Mouse (Mus musculus) limb, embryonic 10.5 days (tissue): ENCODE data around the gene Cyfip1. TPM values are rescaled to one million over a fixed set of nuclear protein-coding genes. Genes with fewer than 3 reads are reported as not detected.

Source experiments
- DNase-seq: peaks from one replicate; pipeline ENCODE4 v3.0.0-alpha.2; 2017; ENCODE audit warnings: low spot score
- H3K27ac ChIP-seq: fragments of 300-500 bp; sonication (generic); 2 replicates; pipeline ENCODE4 v1.5.1; 2016; ENCODE audit warnings: mild to moderate bottlenecking
- H3K27me3 ChIP-seq: fragments of 300-500 bp; sonication (generic); 2 replicates; pipeline ENCODE4 v1.6.1; 2016; ENCODE audit warnings: low read depth, mild to moderate bottlenecking; ENCODE audit not compliant: poor library complexity, severe bottlenecking
- H3K36me3 ChIP-seq: fragments of 300-500 bp; sonication (generic); 2 replicates; pipeline ENCODE4 v1.6.1; 2016; ENCODE audit warnings: mild to moderate bottlenecking, moderate library complexity
- H3K4me1 ChIP-seq: fragments of 300-500 bp; sonication (generic); 2 replicates; pipeline ENCODE4 v1.6.1; 2016
- H3K4me3 ChIP-seq: fragments of 300-500 bp; sonication (generic); 2 replicates; pipeline ENCODE4 v1.5.1; 2016; ENCODE audit warnings: mild to moderate bottlenecking, moderate library complexity
- H3K9me3 ChIP-seq: fragments of 300-500 bp; sonication (generic); replicated peaks from 2 replicates; pipeline ENCODE4 v1.6.1; 2016; ENCODE audit warnings: mild to moderate bottlenecking
- WGBS: fragments of 180-500 bp; shearing (Covaris S2); methylation state at CpG from one replicate; pipeline ENCODE4 v1.1.7; 2016; 5-methylcytosine and 5-hydroxymethylcytosine counted together
- polyA plus RNA-seq: library from polyadenylated mRNA; unstranded; fragments of >200 nt; fragmentation: Nextera tagmentation; extraction: Ambion mirVana; gene quantifications from 2 replicates; pipeline ENCODE4 v1.2.1, GENCODE M21; 2016

Gene Cyfip1
- polyA plus RNA-seq = 98.2 and 117 TPM in 2 replicates

DNA sequence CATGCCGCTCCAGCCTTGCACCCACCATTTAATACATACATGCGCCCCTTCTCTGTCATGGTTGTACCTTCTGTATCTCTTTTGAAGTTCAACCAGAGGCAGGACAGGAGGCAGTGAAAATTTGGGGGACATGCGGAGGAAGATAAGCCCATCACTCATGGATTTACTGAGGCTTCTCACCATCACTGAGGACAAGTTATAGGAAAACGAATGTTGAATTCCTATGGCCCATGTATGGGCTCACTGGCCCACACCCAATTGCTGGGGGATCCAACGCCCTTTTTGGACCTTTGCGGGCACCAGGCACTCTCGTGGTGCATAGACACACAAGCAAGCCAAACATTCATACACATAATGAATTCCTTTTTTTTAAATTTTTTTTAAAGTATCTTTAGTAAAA, at the start of gene Cyfip1:
TSS of gene Cyfip1 (plus strand) at position 301 of the 400 bp plus-strand sequence.
- Histone ChIP-seq H3K4me1 (peaks cover 13% of the 10 kb centered on the region), H3K9me3 (no peaks in the 10 kb centered on the region), H3K4me3 (peak within 1 kb of the TSS; percentile 92), H3K27me3 (no peaks in the 10 kb centered on the region), H3K27ac (peak within 1 kb of the TSS; percentile 96), H3K36me3 (peaks cover 12% of the 10 kb centered on the region)
- WGBS = 56% methylated on average over 7 of the region's 7 CpGs
- DNase-seq = peak; percentile 31

DNA sequence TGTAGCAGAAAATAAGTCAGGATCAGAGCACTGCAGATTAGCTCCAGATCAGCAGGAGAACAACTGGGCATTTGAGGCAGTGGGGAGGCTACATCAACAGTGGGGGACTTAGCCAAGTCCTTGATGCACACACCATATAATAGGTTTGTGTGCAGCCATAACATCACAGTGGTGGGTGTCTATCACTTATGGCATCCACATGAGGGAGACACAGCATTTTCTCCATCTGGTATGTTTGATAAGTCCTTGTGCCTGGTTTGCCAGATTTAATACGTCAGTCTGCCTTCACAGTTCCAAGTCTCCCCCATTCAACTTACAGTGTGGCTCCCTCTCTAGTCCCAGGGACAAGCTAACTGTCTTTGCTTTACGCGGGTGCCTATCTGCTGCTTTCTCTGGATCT, 49.3 kb upstream of the Cyfip1 start:
- Histone ChIP-seq H3K9me3 (no peaks in the 10 kb centered on the region), H3K4me1 (peaks cover 11% of the 10 kb centered on the region), H3K4me3 (no peak overlapping the region), H3K36me3 (peaks cover 19% of the 10 kb centered on the region), H3K27me3 (no peaks in the 10 kb centered on the region), H3K27ac (no peak overlapping the region)
- 94% methylated on average over 3 of the region's 3 CpGs for WGBS
- no peak for DNase-seq

DNA sequence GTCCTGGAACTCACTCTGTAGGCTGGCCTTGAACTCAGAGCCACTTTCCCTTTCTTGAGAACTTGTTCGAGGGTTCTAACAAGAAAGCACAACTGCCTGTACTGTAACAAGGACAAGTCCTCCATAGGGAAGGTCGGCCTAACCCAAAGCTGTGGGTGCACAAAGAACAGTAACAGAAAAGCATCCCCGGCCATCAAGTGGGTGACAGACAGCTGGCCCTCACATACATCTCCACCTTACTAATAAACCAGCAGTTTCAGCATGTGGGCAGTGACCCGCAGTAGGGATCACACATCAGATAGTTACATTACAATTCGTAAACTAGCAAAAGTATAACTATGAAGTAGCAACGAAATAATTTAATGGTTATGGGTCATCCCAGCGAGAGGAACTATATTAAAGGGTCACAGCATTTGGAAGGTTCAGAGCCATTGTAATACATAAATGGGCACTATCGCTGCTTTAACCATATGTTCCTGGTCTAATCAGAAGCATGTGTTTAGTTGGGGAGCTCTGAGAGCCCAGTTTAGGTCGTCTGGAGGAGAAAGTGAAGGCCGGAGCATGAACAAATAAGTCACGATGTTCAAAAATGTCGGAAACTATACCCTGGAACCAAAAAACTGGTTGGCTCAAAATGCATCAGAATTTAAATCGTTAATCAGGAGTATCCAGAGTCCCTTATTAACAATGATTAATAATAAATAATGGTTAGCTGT, 48.2 kb upstream of the Cyfip1 start:
- Histone ChIP-seq H3K9me3 (no peaks in the 10 kb centered on the region), H3K27me3 (no peaks in the 10 kb centered on the region), H3K36me3 (peaks cover 30% of the 10 kb centered on the region), H3K27ac (peak overlapping the region; percentile 90), H3K4me1 (peaks cover 11% of the 10 kb centered on the region), H3K4me3 (peak overlapping the region; percentile 72)
- WGBS = 34% methylated on average over 13 of the region's 13 CpGs
- DNase-seq = no peak

DNA sequence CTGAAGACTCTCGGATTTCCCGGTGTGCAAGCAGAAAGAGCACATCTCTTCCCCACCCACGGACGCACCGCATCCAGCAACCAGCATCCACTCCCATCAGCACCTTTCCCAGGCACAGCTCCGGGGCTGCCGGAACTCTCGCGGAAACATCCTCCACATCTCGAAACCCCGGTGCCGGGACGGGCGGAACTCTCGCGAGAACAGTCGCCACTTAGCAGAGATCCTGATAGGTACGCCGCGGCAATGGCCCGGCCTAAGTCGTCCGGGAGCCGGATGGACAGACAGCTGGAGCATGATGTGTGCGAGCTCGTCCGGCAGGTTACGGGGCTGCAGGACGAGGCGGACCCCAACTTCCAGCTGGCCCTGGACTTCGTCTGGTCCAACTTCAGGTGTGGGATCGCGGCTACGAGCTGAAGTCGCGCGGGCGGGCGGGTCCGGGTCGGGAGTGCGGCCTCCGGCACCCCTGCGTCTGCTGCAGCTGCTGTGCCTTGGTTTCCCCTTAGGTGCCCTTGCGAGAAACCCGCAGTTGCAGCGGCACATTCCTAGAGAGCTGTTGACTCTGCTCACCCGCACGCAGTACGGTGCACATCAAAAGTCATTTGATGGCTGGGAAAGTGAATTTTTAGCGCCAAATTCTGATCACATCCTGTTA, 47.5 kb upstream of the Cyfip1 start, which contains the start of gene Tubgcp5:
TSS of gene Tubgcp5 (plus strand) at position 203 of the 652 bp plus-strand sequence.
- under 1% methylated on average over 51 of the region's 51 CpGs for WGBS
- peaks cover 11% of the 10 kb centered on the region for H3K4me1 ChIP-seq
- H3K4me3 ChIP-seq = peak within 1 kb of the TSS; percentile 72
- peak within 1 kb of the TSS; percentile 90 for H3K27ac ChIP-seq
- no peaks in the 10 kb centered on the region for H3K27me3 ChIP-seq
- no peaks in the 10 kb centered on the region for H3K9me3 ChIP-seq
- peak; percentile 96 for DNase-seq
- H3K36me3 ChIP-seq = peaks cover 37% of the 10 kb centered on the region

DNA sequence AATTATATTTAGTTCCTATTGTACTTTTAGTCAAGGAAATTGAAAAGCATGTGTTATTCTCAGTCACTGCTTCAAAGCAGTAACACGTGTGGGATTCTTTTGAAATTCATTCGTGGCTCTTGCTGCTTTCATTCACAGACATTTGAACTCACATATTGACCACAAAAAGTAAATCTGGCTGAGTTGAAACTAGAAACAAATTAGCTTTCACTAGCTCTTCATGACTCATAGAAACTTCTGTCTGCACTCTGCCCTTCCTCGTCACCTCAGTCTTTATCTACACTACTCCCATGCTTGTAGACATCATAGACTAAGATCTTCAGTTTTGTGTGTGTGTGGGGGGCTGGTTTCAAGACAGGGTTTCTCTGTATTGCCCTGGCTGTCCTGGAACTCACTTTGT, 41.6 kb upstream of the Cyfip1 start:
- H3K36me3 ChIP-seq = peaks cover 96% of the 10 kb centered on the region
- 89% methylated on average over 3 of the region's 3 CpGs for WGBS

DNA sequence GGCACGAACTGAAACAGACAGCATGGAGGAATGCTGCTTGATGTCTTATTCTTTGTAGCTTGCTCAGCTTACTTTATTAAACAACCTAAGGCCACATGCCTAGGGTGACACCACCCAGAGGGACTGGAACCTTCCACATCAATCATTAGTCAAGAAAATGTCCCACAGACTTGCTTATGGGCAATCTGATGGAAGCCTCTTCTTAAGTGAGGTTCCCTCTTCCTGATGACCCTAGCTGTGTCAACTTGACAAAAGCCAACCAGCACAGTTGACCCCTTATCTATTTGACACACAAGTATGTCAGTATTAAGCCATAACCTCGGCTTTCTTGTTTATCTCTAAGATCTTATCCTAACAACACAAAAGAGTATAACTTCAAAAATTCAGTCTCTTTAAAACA, 31.6 kb upstream of the Cyfip1 start:
- Histone ChIP-seq H3K4me3 (no peak overlapping the region), H3K27me3 (no peaks in the 10 kb centered on the region), H3K9me3 (no peaks in the 10 kb centered on the region), H3K4me1 (no peaks in the 10 kb centered on the region), H3K36me3 (peaks cover 98% of the 10 kb centered on the region), H3K27ac (no peak overlapping the region)
- WGBS = 92% methylated on average over 2 of the region's 2 CpGs
- DNase-seq = no peak

More for the DNA sequence above, 41.6 kb upstream of the Cyfip1 start:
- Histone ChIP-seq H3K4me1 (peaks cover 3% of the 10 kb centered on the region; the same call in 1 of the 2 replicates), H3K27ac (no peak overlapping the region), H3K9me3 (no peaks in the 10 kb centered on the region), H3K4me3 (no peak overlapping the region), H3K27me3 (no peaks in the 10 kb centered on the region)
- no peak for DNase-seq

DNA sequence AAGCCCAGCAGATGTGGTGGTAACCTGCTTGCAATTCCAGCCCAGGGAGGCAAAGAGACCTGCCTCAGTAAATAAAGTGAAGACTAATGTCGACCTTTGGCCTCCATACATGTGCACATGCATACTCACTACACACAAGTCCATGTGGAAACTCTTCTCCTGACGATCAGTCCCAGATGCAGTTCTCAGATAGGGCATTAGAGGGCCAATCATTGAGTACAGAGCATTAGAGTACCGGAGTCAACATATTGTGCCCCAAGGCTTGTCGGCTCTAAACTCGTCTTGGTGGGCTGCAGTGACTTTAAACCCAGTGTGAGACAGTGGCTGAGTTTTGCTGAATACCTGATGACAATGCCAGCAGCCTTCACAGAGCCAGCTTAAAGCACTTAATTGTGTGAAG, 17.1 kb upstream of the Cyfip1 start:
- 92% methylated on average over 5 of the region's 5 CpGs for WGBS
- no peaks in the 10 kb centered on the region for H3K27me3 ChIP-seq
- H3K4me1 ChIP-seq = no peaks in the 10 kb centered on the region
- H3K36me3 ChIP-seq = peaks cover 98% of the 10 kb centered on the region
- H3K9me3 ChIP-seq = no peaks in the 10 kb centered on the region
- H3K4me3 ChIP-seq = no peak overlapping the region
- no peak overlapping the region for H3K27ac ChIP-seq
- DNase-seq = no peak

DNA sequence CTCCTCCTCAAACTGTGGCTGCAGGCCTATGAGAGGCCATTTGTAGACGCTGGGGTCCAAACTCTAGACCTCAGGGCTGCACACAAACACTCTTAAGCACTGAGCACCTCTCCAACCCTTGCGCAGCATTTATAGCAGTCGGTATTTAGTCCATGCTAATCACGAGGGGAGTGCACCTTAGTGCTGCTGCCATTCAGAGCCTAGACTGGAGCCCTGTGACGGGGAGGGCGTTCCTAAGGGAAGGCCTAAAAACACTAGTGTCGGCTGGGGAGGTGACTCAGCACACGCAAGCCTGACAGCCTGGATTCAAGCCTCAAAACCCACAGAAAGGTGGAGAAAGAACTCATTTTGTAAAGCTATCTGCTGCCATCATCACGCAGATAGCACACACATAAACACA, 14.0 kb upstream of the Cyfip1 start:
- 91% methylated on average over 9 of the region's 9 CpGs for WGBS
- Histone ChIP-seq H3K27me3 (no peaks in the 10 kb centered on the region), H3K4me1 (no peaks in the 10 kb centered on the region), H3K27ac (no peak overlapping the region), H3K9me3 (no peaks in the 10 kb centered on the region), H3K36me3 (peaks cover 94% of the 10 kb centered on the region), H3K4me3 (no peak overlapping the region)
- DNase-seq = no peak

DNA sequence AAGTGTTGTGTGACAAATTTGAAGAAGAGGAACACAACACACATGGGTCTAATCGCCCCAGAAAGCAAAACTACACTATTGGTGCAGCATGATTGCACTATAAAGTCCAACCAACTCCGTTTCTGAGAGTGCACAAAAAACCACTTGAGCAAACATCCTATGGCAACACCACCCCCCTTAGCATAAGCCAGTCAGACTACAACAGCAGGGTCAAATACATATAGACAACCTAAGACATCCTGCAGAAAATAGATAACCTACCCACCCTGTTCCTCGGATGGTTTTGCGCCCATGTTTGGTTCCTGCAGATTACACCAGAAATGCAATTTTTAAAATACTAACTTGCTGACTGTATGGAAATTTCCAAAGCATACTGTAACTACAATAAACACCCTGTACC, 4.7 kb upstream of the Cyfip1 start:
- WGBS = 83% methylated on average over 4 of the region's 4 CpGs
- Histone ChIP-seq H3K36me3 (peaks cover 9% of the 10 kb centered on the region), H3K9me3 (no peaks in the 10 kb centered on the region), H3K27ac (no peak overlapping the region), H3K4me1 (peaks cover 6% of the 10 kb centered on the region), H3K27me3 (no peaks in the 10 kb centered on the region), H3K4me3 (no peak overlapping the region)
- DNase-seq = no peak

DNA sequence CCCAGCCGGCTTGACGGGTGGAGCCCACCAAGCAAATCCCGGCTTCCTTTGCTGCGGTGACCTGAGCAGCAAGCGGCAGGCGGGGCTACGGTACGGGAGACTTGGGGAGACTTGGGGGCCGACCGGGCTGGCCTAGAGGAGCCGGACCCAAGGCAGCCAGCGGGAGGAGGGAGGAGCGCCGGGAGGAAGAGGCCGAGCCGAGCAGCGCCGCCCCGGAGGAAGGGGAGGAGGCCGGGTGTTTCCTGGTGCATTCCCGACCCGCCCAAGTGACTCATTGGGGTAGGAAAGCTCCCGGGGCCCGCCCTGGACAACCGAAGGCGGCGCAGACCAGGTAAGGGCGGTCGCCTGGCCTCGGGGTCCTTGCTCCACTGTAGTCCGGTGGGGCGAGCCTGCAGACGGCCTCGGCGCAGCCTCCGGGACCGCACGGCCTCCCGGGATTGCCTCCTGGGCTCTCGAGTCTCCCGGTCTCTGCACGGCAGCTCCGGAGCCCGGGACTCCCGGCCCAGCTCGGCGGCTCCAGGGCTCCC, 495 bp downstream of the Cyfip1 start:
- Histone ChIP-seq H3K4me1 (peaks cover 13% of the 10 kb centered on the region), H3K9me3 (no peaks in the 10 kb centered on the region), H3K27me3 (no peaks in the 10 kb centered on the region), H3K36me3 (peaks cover 12% of the 10 kb centered on the region), H3K4me3 (peak overlapping the region; percentile 92), H3K27ac (peak overlapping the region; percentile 96)
- DNase-seq = peak; percentile 91
- under 1% methylated on average over 47 of the region's 47 CpGs for WGBS

DNA sequence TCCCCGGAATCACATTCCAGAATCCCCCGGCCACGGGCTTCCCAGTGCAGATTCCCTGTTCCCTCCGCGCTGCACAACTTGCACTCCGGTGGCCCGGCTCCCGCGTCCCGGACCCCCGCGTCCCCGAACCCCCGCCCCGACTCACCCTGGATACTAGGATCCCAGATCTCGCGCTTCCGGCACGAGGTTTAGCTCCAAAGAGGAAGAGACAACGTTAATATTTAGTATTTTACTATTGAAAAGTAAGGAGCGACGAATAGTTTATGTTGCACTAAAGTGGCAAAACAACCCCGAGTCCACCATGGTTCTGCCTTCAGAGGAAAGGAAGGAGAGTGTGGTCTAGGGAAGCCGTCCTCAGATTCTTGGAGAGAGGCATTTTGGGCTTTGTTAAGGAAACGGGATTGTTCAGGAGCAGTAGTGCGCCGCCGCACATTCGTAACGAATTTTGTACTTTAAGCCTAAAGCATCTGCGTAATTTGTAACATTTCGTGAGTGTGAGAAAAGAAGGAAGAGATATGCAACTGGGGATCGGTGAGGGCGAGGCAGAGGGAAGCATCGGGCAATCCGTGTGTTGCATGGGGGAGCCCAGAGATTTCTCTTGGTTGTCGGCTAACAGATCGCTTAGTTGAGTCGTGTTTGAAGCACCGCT, 1.1 kb downstream of the Cyfip1 start:
- Histone ChIP-seq H3K36me3 (peaks cover 12% of the 10 kb centered on the region), H3K9me3 (no peaks in the 10 kb centered on the region), H3K4me3 (peak overlapping the region; percentile 92), H3K27me3 (no peaks in the 10 kb centered on the region), H3K4me1 (peaks cover 13% of the 10 kb centered on the region), H3K27ac (peak overlapping the region; percentile 96)
- WGBS = under 1% methylated on average over 40 of the region's 40 CpGs
- no peak for DNase-seq

DNA sequence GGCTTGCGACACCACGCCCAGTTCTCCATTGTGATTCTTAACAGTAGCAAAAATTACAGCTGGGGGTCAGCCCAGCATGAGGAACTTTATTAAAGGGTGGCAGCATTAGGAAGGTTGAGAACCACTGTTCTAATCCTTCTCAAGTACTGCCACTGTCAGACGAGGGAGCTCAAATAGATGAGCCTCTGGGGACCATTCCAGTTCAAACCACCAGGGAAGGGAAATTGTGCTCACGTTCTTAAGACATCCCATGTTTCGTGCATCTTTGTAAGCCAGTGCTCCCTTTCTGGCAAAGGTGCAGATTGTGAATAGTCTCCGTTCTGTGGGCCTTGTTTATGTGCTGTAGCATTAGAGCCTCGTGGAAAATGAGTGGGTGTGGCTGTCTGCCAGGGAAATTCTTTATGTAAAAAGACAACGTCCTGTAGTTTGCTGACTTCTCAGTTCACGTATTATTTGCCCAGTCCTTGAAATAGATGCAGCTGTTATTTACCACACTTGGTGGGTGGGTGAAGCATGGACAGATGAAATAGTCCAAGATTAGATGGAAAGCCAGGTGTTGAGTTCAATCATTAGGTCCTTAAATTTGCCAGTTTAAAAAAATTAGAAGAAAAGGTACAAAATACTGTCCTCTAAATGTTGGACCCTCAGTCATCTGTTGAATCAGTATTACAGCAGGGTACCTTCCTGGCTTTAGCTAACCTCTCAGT, 5.2 kb downstream of the Cyfip1 start:
- H3K36me3 ChIP-seq = peaks cover 16% of the 10 kb centered on the region
- no peaks in the 10 kb centered on the region for H3K9me3 ChIP-seq
- peaks cover 26% of the 10 kb centered on the region for H3K4me1 ChIP-seq
- no peaks in the 10 kb centered on the region for H3K27me3 ChIP-seq
- no peak overlapping the region for H3K27ac ChIP-seq
- 84% methylated on average over 9 of the region's 9 CpGs for WGBS
- no peak for DNase-seq
- no peak overlapping the region for H3K4me3 ChIP-seq
